Mouse (Mus musculus) liver, embryonic 15.5 days (tissue): ENCODE data around the gene Sorl1. TPM values are rescaled to one million over a fixed set of nuclear protein-coding genes. Genes with fewer than 3 reads are reported as not detected.

ENCODE experiments used
- ATAC-seq: fragments of 200-750 bp; cut with Nextera tagmentation; 2 replicates; pipeline ENCODE4 v1.8.0; 2017; ENCODE audit warnings: moderate number of reproducible peaks, mild to moderate bottlenecking, moderate library complexity; ENCODE audit not compliant: insufficient read depth
- H3K27ac ChIP-seq: fragments of 300-500 bp; sonication (generic); replicated peaks from 2 replicates; pipeline ENCODE4 v1.5.1; 2015; ENCODE audit warnings: mild to moderate bottlenecking, inconsistent platforms
- H3K27me3 ChIP-seq: fragments of 300-500 bp; sonication (generic); 2 replicates; pipeline ENCODE4 v1.6.1; 2015; ENCODE audit warnings: mild to moderate bottlenecking, inconsistent platforms
- H3K36me3 ChIP-seq: fragments of 300-500 bp; sonication (generic); replicated peaks from 2 replicates; pipeline ENCODE4 v1.6.1; 2015; ENCODE audit warnings: moderate library complexity, mild to moderate bottlenecking, inconsistent platforms
- H3K4me1 ChIP-seq: fragments of 300-500 bp; sonication (generic); replicated peaks from 2 replicates; pipeline ENCODE4 v1.6.1; 2015; ENCODE audit warnings: inconsistent platforms
- H3K4me2 ChIP-seq: fragments of 300-500 bp; sonication (generic); 2 replicates; pipeline ENCODE4 v1.6.1; 2015; ENCODE audit warnings: moderate library complexity, mild to moderate bottlenecking, inconsistent platforms
- H3K4me3 ChIP-seq: fragments of 300-500 bp; sonication (generic); replicated peaks from 2 replicates; pipeline ENCODE4 v1.5.1; 2015; ENCODE audit warnings: mild to moderate bottlenecking, inconsistent platforms
- H3K9ac ChIP-seq: fragments of 300-500 bp; sonication (generic); 2 replicates; pipeline ENCODE4 v1.6.1; 2015; ENCODE audit warnings: moderate library complexity, mild to moderate bottlenecking, inconsistent platforms
- H3K9me3 ChIP-seq: fragments of 300-500 bp; sonication (generic); replicated peaks from 2 replicates; pipeline ENCODE4 v1.6.1; 2016; ENCODE audit warnings: inconsistent platforms
- WGBS: fragments of 180-500 bp; shearing (Covaris S2); methylation state at CpG from one replicate; pipeline ENCODE4 v1.1.7; 2015; ENCODE audit warnings: mixed read lengths; ENCODE audit not compliant: insufficient replicate concordance; 5-methylcytosine and 5-hydroxymethylcytosine counted together
- polyA plus RNA-seq: library from polyadenylated mRNA; unstranded; fragments of >200 nt; fragmentation: Nextera tagmentation; extraction: Ambion mirVana; gene quantifications from 2 replicates; pipeline ENCODE4 v1.2.1, GENCODE M21; 2015

Sorl1 gene
- polyA plus RNA-seq, 1 experiment from 2014 or later, result 2.0 TPM

GRCm38 (mm10) chr9:41974661-41975060 lies 149.4 kb downstream of the Sorl1 start:
- no peaks in the 10 kb centered on the region for H3K9me3 ChIP-seq
- H3K36me3 ChIP-seq, result no peaks in the 10 kb centered on the region
- H3K4me3 ChIP-seq, result no peak overlapping the region
- ATAC-seq, result no peak
- H3K4me1 ChIP-seq, result no peaks in the 10 kb centered on the region
- WGBS, result 75% methylated on average over 3 of the region's 3 CpGs
- no peak overlapping the region for H3K9ac ChIP-seq
- no peak overlapping the region for H3K4me2 ChIP-seq
- H3K27me3 ChIP-seq, result no peaks in the 10 kb centered on the region
- H3K27ac ChIP-seq, result no peak overlapping the region

GRCm38 (mm10) chr9:41973775-41974657 lies 150.1 kb downstream of the Sorl1 start:
- H3K27me3 ChIP-seq, result no peaks in the 10 kb centered on the region
- H3K4me2 ChIP-seq, result no peak overlapping the region
- no peaks in the 10 kb centered on the region for H3K36me3 ChIP-seq
- no peak overlapping the region for H3K4me3 ChIP-seq
- no peaks in the 10 kb centered on the region for H3K9me3 ChIP-seq
- no peak overlapping the region for H3K27ac ChIP-seq
- no peak for ATAC-seq
- no peak overlapping the region for H3K9ac ChIP-seq
- WGBS, result 61% methylated on average over 25 of the region's 25 CpGs
- no peaks in the 10 kb centered on the region for H3K4me1 ChIP-seq

GRCm38 (mm10) chr9:41969961-41970360 lies 154.1 kb downstream of the Sorl1 start:
- H3K4me2 ChIP-seq, result no peak overlapping the region
- no peak overlapping the region for H3K27ac ChIP-seq
- no peaks in the 10 kb centered on the region for H3K36me3 ChIP-seq
- H3K9ac ChIP-seq, result no peak overlapping the region
- no peak overlapping the region for H3K4me3 ChIP-seq
- H3K4me1 ChIP-seq, result no peaks in the 10 kb centered on the region
- H3K9me3 ChIP-seq, result no peaks in the 10 kb centered on the region
- 77% methylated on average over 8 of the region's 8 CpGs for WGBS
- no peak for ATAC-seq
- no peaks in the 10 kb centered on the region for H3K27me3 ChIP-seq

GRCm38 (mm10) chr9:41968673-41969460 lies 155.2 kb downstream of the Sorl1 start:
- WGBS, result 80% methylated on average over 15 of the region's 15 CpGs
- Histone ChIP-seq H3K4me1 (no peaks in the 10 kb centered on the region), H3K9me3 (no peaks in the 10 kb centered on the region), H3K36me3 (no peaks in the 10 kb centered on the region), H3K27ac (no peak overlapping the region), H3K4me3 (no peak overlapping the region), H3K9ac (no peak overlapping the region), H3K4me2 (no peak overlapping the region), H3K27me3 (no peaks in the 10 kb centered on the region)
- no peak for ATAC-seq

- no peaks in the 10 kb centered on the region for H3K9me3 ChIP-seq
- no peaks in the 10 kb centered on the region for H3K36me3 ChIP-seq
- H3K27me3 ChIP-seq, result no peaks in the 10 kb centered on the region
- H3K4me2 ChIP-seq, result no peak overlapping the region
- no peak overlapping the region for H3K27ac ChIP-seq
- no peaks in the 10 kb centered on the region for H3K4me1 ChIP-seq
- ATAC-seq, result no peak
- no peak overlapping the region for H3K4me3 ChIP-seq
- H3K9ac ChIP-seq, result no peak overlapping the region
- 65% methylated on average over 10 of the region's 10 CpGs for WGBS
Measured at GRCm38 (mm10) chr9:41961274-41961673, 162.8 kb downstream of the Sorl1 start.

- H3K9ac ChIP-seq, result no peak overlapping the region
- H3K27me3 ChIP-seq, result no peaks in the 10 kb centered on the region
- H3K9me3 ChIP-seq, result no peaks in the 10 kb centered on the region
- 65% methylated on average over 9 of the region's 9 CpGs for whole genome bisulfite sequencing
- H3K27ac ChIP-seq, result no peak overlapping the region
- no peaks in the 10 kb centered on the region for H3K4me1 ChIP-seq
- H3K4me2 ChIP-seq, result no peak overlapping the region
- no peaks in the 10 kb centered on the region for H3K36me3 ChIP-seq
- ATAC-seq, result no peak
- H3K4me3 ChIP-seq, result no peak overlapping the region
Measured at GRCm38 (mm10) chr9:41958282-41958681, 165.8 kb downstream of the Sorl1 start.

- Histone ChIP-seq H3K27me3 (peaks cover 13% of the 10 kb centered on the region), H3K4me2 (no peak overlapping the region), H3K27ac (no peak overlapping the region), H3K9ac (no peak overlapping the region), H3K9me3 (no peaks in the 10 kb centered on the region), H3K4me1 (no peaks in the 10 kb centered on the region), H3K4me3 (no peak overlapping the region), H3K36me3 (no peaks in the 10 kb centered on the region)
- ATAC-seq, result no peak
- WGBS, result 11% methylated on average over 8 of the region's 8 CpGs
Measured at GRCm38 (mm10) chr9:41953486-41953885, 170.6 kb downstream of the Sorl1 start.

GRCm38 (mm10) chr9:41952650-41953204 lies 171.4 kb downstream of the Sorl1 start:
- Histone ChIP-seq H3K27ac (no peak overlapping the region), H3K9ac (no peak overlapping the region), H3K27me3 (peaks cover 13% of the 10 kb centered on the region), H3K4me3 (no peak overlapping the region), H3K4me2 (no peak overlapping the region), H3K9me3 (no peaks in the 10 kb centered on the region), H3K36me3 (no peaks in the 10 kb centered on the region), H3K4me1 (no peaks in the 10 kb centered on the region)
- no peak for ATAC-seq
- 49% methylated on average over 7 of the region's 7 CpGs for WGBS

GRCm38 (mm10) chr9:41951472-41952129 lies 172.5 kb downstream of the Sorl1 start:
- Histone ChIP-seq H3K27me3 (peaks cover 13% of the 10 kb centered on the region), H3K4me2 (peak overlapping the region; percentile 64), H3K9ac (no peak overlapping the region; the same call in 1 of the 2 replicates), H3K9me3 (no peaks in the 10 kb centered on the region), H3K4me3 (peak overlapping the region; percentile 37; the same call in 1 of the 2 replicates), H3K27ac (no peak overlapping the region), H3K36me3 (no peaks in the 10 kb centered on the region), H3K4me1 (no peaks in the 10 kb centered on the region)
- no peak for ATAC-seq
- WGBS, result 19% methylated on average over 16 of the region's 16 CpGs

- 1% methylated on average over 21 of the region's 21 CpGs for WGBS
- peak; percentile 44; the same call in 1 of the 2 replicates for ATAC-seq
- Histone ChIP-seq H3K4me3 (peak overlapping the region; percentile 37), H3K4me1 (no peaks in the 10 kb centered on the region), H3K9me3 (no peaks in the 10 kb centered on the region), H3K4me2 (peak overlapping the region; percentile 64), H3K36me3 (no peaks in the 10 kb centered on the region), H3K27me3 (peaks cover 13% of the 10 kb centered on the region), H3K9ac (no peak overlapping the region; the same call in 1 of the 2 replicates), H3K27ac (no peak overlapping the region)
Measured at GRCm38 (mm10) chr9:41950991-41951451, 173.1 kb downstream of the Sorl1 start.
